Mouse (Mus musculus) midbrain, postnatal 0 days (tissue): ENCODE data around the gene Cmas. TPM values are rescaled to one million over a fixed set of nuclear protein-coding genes. Genes with fewer than 3 reads are reported as not detected.
A peak's percentile ranks its signal among the peaks of the same experiment; 100 is the strongest.

Experiments used
- ATAC-seq: fragments of 200-750 bp; cut with Nextera tagmentation; 2 replicates; pipeline ENCODE4 v1.8.0; 2017; ENCODE audit warnings: moderate number of reproducible peaks, mild to moderate bottlenecking, moderate TSS enrichment, moderate library complexity; ENCODE audit not compliant: low FRiP score
- DNase-seq: peaks from one replicate; pipeline ENCODE4 v3.0.0-alpha.2; 2015; ENCODE audit warnings: low spot score
- H3K27ac ChIP-seq: fragments of 300-500 bp; sonication (generic); 2 replicates; pipeline ENCODE4 v1.5.1; 2014; ENCODE audit warnings: low read depth, mild to moderate bottlenecking, low read length, mixed read lengths
- H3K27me3 ChIP-seq: fragments of 300-500 bp; sonication (generic); 2 replicates; pipeline ENCODE4 v1.6.1; 2014; ENCODE audit warnings: low read length, control low read depth, mixed read lengths; ENCODE audit not compliant: insufficient read depth
- H3K36me3 ChIP-seq: fragments of 300-500 bp; sonication (generic); 2 replicates; pipeline ENCODE4 v1.6.1; 2014; ENCODE audit warnings: low read length, control low read depth, mixed read lengths; ENCODE audit not compliant: insufficient read depth
- H3K4me1 ChIP-seq: fragments of 300-500 bp; sonication (generic); 2 replicates; pipeline ENCODE4 v1.6.1; 2014; ENCODE audit warnings: mild to moderate bottlenecking, control low read depth, antibody characterized with exemption, low read length, mixed read lengths; ENCODE audit not compliant: insufficient read depth
- H3K4me2 ChIP-seq: fragments of 300-500 bp; sonication (generic); 2 replicates; pipeline ENCODE4 v1.6.1; 2014; ENCODE audit warnings: low read depth, mild to moderate bottlenecking, low read length, mixed read lengths; ENCODE audit not compliant: poor library complexity, severe bottlenecking
- H3K4me3 ChIP-seq: fragments of 300-500 bp; sonication (generic); 2 replicates; pipeline ENCODE4 v1.5.1; 2014; ENCODE audit warnings: low read depth, mild to moderate bottlenecking, low read length, moderate library complexity
- H3K9ac ChIP-seq: fragments of 300-500 bp; sonication (generic); replicated peaks from 2 replicates; pipeline ENCODE4 v1.6.1; 2014; ENCODE audit warnings: mild to moderate bottlenecking, low read length, moderate library complexity, mixed read lengths; ENCODE audit not compliant: poor library complexity, severe bottlenecking
- H3K9me3 ChIP-seq: fragments of 300-500 bp; sonication (generic); 2 replicates; pipeline ENCODE4 v1.6.1; 2016; ENCODE audit warnings: low read length, control low read depth
- CTCF ChIP-seq: IDR thresholded peaks from 2 replicates; pipeline ENCODE4 v1.5.1; 2016; ENCODE audit warnings: antibody characterized with exemption, mild to moderate bottlenecking
- WGBS: fragments of 180-500 bp; shearing (Covaris S2); extraction: QIAGEN DNeasy Blood & Tissue Kit; methylation state at CpG from one replicate; pipeline ENCODE4 v1.1.7; 2014; 5-methylcytosine and 5-hydroxymethylcytosine counted together
- polyA plus RNA-seq: library from polyadenylated mRNA; unstranded; fragments of >200 nt; fragmentation: Nextera tagmentation; extraction: Ambion mirVana; gene quantifications from 2 replicates; pipeline ENCODE4 v1.2.1, GENCODE M21; 2015
- total RNA-seq: library from RNA; depleted of rRNA; stranded (reverse); fragments of >200 nt; gene quantifications from 2 replicates; pipeline ENCODE4 v1.2.3, GENCODE M21; 2014

Gene Cmas
- total and polyA plus RNA-seq, 2 experiments from 2014 or later, result 105 to 220 TPM

- WGBS, result 55% methylated on average over 8 of the region's 8 CpGs
- no peak for ATAC-seq
- DNase-seq, result peak; percentile 83
- H3K4me2 ChIP-seq, result no peak overlapping the region
- no peaks in the 10 kb centered on the region for H3K36me3 ChIP-seq
- H3K4me1 ChIP-seq, result no peaks in the 10 kb centered on the region
- no peak overlapping the region for H3K4me3 ChIP-seq
- H3K27ac ChIP-seq, result no peak overlapping the region
- peak; percentile 89 for TF ChIP-seq CTCF
- no peaks in the 10 kb centered on the region for H3K9me3 ChIP-seq
- H3K27me3 ChIP-seq, result no peaks in the 10 kb centered on the region
- H3K9ac ChIP-seq, result no peak overlapping the region
Measured at GRCm38 (mm10) chr6:142735302-142736005, 21.0 kb upstream of the Cmas start.

DNA sequence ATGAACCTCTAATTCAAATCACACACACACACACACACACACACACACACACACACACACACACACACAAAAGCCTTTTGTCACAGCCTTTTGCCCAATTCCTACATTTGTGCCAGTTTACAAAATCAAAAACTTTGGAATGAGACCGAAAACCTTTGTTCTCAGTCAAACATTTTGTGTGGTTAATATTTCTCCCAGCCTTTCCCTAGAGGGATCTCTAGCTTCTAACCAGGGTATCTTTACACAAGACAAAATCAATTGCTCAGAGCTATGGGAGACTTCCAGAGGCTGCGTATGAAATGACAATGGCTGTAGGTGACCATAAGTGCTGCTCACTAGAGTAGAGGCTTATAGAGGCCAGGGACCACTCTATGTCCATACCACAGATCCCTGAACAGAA lies 18.3 kb upstream of the Cmas start:
- Histone ChIP-seq H3K9me3 (no peaks in the 10 kb centered on the region), H3K4me1 (no peaks in the 10 kb centered on the region), H3K4me2 (no peak overlapping the region), H3K36me3 (no peaks in the 10 kb centered on the region), H3K4me3 (no peak overlapping the region), H3K27me3 (no peaks in the 10 kb centered on the region), H3K9ac (no peak overlapping the region), H3K27ac (no peak overlapping the region)
- no peak for TF ChIP-seq CTCF
- DNase-seq, result no peak
- 92% methylated on average over 2 of the region's 2 CpGs for WGBS
- ATAC-seq, result no peak

DNA sequence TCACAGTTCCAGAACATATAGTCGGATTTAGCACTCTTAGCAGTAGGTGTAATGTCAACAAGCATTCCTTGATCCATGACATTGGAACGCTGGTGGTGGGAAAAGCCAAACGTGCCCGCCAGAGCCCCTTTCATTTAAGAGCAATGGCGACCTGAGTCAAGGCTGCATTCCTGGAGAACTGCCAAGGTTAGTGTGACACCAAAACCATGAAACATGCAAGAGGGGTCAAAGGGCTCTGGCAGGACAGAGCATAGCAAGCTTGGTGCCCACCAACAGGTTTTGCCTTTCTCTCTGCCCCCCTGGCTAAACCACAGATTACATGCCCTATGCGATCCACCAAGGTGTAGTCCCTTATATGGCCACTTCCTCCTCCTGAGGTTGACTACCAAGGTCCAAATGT lies 17.8 kb upstream of the Cmas start:
- Histone ChIP-seq H3K27ac (no peak overlapping the region), H3K9ac (no peak overlapping the region), H3K4me1 (no peaks in the 10 kb centered on the region), H3K4me2 (no peak overlapping the region), H3K27me3 (no peaks in the 10 kb centered on the region), H3K9me3 (no peaks in the 10 kb centered on the region), H3K36me3 (no peaks in the 10 kb centered on the region), H3K4me3 (no peak overlapping the region)
- ATAC-seq (no peak), DNase-seq (no peak)
- 80% methylated on average over 6 of the region's 6 CpGs for WGBS
- no peak for TF ChIP-seq CTCF

DNA sequence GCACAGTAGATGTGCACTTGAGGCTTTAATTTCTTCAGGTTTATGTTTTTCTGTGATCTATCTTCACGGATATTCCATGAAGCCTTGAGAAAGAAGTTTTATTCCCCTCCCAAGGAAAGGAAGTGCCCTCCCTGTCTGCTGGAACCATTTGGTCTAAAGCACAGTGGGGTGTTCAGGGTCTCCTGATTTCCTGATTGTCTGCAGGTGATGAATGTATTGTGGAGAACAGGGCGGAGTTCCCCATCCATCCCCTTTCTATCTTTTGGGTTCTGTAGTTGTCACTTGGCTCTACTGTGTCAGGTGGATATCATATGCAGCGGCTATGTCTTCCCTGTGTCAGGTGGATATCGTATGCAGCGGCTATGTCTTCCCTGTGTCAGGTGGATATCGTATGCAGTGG lies 14.7 kb upstream of the Cmas start:
- Histone ChIP-seq H3K4me1 (no peaks in the 10 kb centered on the region), H3K27me3 (no peaks in the 10 kb centered on the region), H3K27ac (no peak overlapping the region), H3K4me3 (no peak overlapping the region), H3K9ac (no peak overlapping the region), H3K9me3 (no peaks in the 10 kb centered on the region), H3K36me3 (no peaks in the 10 kb centered on the region), H3K4me2 (no peak overlapping the region)
- ATAC-seq (no peak), DNase-seq (no peak)
- 87% methylated on average over 6 of the region's 6 CpGs for WGBS
- TF ChIP-seq CTCF, result no peak

DNA sequence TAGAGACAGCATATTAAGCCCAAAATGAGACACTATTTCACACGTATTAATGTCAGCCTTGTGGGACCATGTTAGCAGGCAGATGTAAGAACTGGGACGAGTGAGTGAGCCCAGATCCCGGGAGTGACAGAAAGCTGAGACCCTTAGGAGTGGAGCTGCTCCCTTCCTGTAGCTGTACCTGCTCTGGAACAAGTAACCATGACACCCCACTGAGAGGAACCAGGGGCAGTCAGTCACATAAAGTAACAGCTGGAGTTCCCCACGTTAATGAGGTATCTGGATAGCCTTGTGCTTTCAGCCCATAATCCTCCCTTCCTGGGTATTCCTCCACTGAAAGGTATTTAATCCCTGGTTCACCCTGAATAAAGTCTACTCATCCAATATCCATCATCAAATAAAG lies 13.3 kb upstream of the Cmas start:
- ATAC-seq (no peak), DNase-seq (no peak)
- H3K4me1 ChIP-seq, result no peaks in the 10 kb centered on the region
- TF ChIP-seq CTCF, result no peak
- WGBS, result 66% methylated on average over 4 of the region's 4 CpGs
- H3K9me3 ChIP-seq, result no peaks in the 10 kb centered on the region
- no peak overlapping the region for H3K27ac ChIP-seq
- H3K9ac ChIP-seq, result no peak overlapping the region
- H3K36me3 ChIP-seq, result no peaks in the 10 kb centered on the region
- H3K27me3 ChIP-seq, result no peaks in the 10 kb centered on the region
- H3K4me2 ChIP-seq, result no peak overlapping the region
- no peak overlapping the region for H3K4me3 ChIP-seq

DNA sequence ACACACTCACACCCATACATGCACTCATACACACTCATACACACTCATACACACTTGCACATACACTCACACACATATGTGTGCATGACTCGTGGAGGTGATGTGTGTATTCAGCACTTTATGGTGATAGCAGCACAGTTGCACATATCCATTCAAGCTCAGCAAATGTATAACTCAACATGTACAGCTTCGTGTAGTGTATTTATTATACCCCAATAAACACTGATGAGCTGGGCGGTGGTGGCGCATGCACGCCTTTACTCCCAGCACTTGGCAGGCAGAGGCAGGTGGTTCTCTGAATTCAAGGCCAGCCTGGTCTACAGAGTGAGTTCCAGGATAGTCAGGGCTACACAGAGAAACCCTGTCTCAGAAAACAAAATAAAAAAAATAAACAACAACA lies 11.0 kb upstream of the Cmas start:
- Histone ChIP-seq H3K36me3 (no peaks in the 10 kb centered on the region), H3K4me1 (no peaks in the 10 kb centered on the region), H3K9ac (no peak overlapping the region), H3K27me3 (no peaks in the 10 kb centered on the region), H3K27ac (no peak overlapping the region), H3K4me3 (no peak overlapping the region), H3K9me3 (no peaks in the 10 kb centered on the region), H3K4me2 (no peak overlapping the region)
- no peak for TF ChIP-seq CTCF
- no peak for ATAC-seq
- 91% methylated on average over 5 of the region's 5 CpGs for WGBS
- DNase-seq, result no peak
